In genomic region chr9:88068881-88069304, GRCm38 (mm10) we compare ENCODE assay signal across 9 mouse cellular contexts.
DNase-seq lines count a peak whose midpoint lies in the region; ATAC-seq lines count a peak whose summit lies in the region.
"Had no signal": no experiment of that assay in that cellular context is flagged by ENCODE, and none has a peak within 500 bp of the region (broad histone marks: within the 10 kb centered on the region; RNA-seq: fewer than 3 reads in every experiment).

No protein-coding gene starts in this region.

- H3K27ac ChIP-seq in forebrain, embryonic 13.5 days, result no peak overlapping the region
- H3K27ac ChIP-seq in forebrain, embryonic 10.5 days, result no peak overlapping the region
- H3K27ac ChIP-seq in hindbrain, embryonic 16.5 days (ENCODE audit: low read depth, low read length), result no peak overlapping the region
- no peak overlapping the region for H3K27ac ChIP-seq in neural tube, embryonic 15.5 days (replicated peaks)
- H3K27ac ChIP-seq: liver, embryonic 13.5 days had no signal

- H3K4me1 ChIP-seq in forebrain, embryonic 13.5 days, result peaks cover 19% of the 10 kb centered on the region
- H3K4me1 ChIP-seq in forebrain, embryonic 10.5 days, result peaks cover 20% of the 10 kb centered on the region
- H3K4me1 ChIP-seq in megakaryocyte, embryonic 14.5 days, result no peaks in the 10 kb centered on the region
- no peaks in the 10 kb centered on the region; the same call in 1 of the 2 replicates for H3K4me1 ChIP-seq in hindbrain, embryonic 16.5 days (ENCODE audit: control insufficient read depth, insufficient read depth, low read depth, low read length)
- H3K4me1 ChIP-seq in neural tube, embryonic 15.5 days, result peaks cover 10% of the 10 kb centered on the region
- H3K4me1 ChIP-seq: liver, embryonic 13.5 days had no signal

- peak; percentile 87 for ATAC-seq in forebrain, embryonic 13.5 days
- no peak for ATAC-seq in megakaryocyte, adult 5-6 weeks (ENCODE audit: poor library complexity, severe bottlenecking)
- peak; percentile 78 for ATAC-seq in hindbrain, embryonic 16.5 days
- no peak for ATAC-seq in neural tube, embryonic 15.5 days (ENCODE audit: low FRiP score)

- no peak overlapping the region for H3K4me3 ChIP-seq in forebrain, embryonic 13.5 days
- no peak overlapping the region for H3K4me3 ChIP-seq in forebrain, embryonic 10.5 days
- H3K4me3 ChIP-seq in megakaryocyte, embryonic 14.5 days (replicated peaks), result peak overlapping the region; percentile 30
- H3K4me3 ChIP-seq in hindbrain, embryonic 16.5 days (ENCODE audit: low read length), result no peak overlapping the region
- H3K4me3 ChIP-seq in neural tube, embryonic 15.5 days (replicated peaks), result no peak overlapping the region
- H3K4me3 ChIP-seq: liver, embryonic 13.5 days had no signal

- H3K9me3 ChIP-seq in forebrain, embryonic 13.5 days (replicated peaks), result no peaks in the 10 kb centered on the region
- H3K9me3 ChIP-seq in forebrain, embryonic 10.5 days, result no peaks in the 10 kb centered on the region
- peaks cover 2% of the 10 kb centered on the region; the same call in 1 of the 2 replicates for H3K9me3 ChIP-seq in megakaryocyte, embryonic 14.5 days
- H3K9me3 ChIP-seq in hindbrain, embryonic 16.5 days (ENCODE audit: control insufficient read depth, low read length), result no peaks in the 10 kb centered on the region
- H3K9me3 ChIP-seq in neural tube, embryonic 15.5 days (replicated peaks), result no peaks in the 10 kb centered on the region
- H3K9me3 ChIP-seq: liver, embryonic 13.5 days had no signal

- no peak overlapping the region for H3K9ac ChIP-seq in forebrain, embryonic 13.5 days
- no peak overlapping the region for H3K9ac ChIP-seq in hindbrain, embryonic 16.5 days (ENCODE audit: low read depth, low read length)
- H3K9ac ChIP-seq in neural tube, embryonic 15.5 days (replicated peaks), result no peak overlapping the region
- H3K9ac ChIP-seq: liver, embryonic 13.5 days had no signal

- no peaks in the 10 kb centered on the region for H3K36me3 ChIP-seq in forebrain, embryonic 13.5 days (ENCODE audit: poor library complexity, severe bottlenecking)
- H3K36me3 ChIP-seq in forebrain, embryonic 10.5 days (replicated peaks), result no peaks in the 10 kb centered on the region
- H3K36me3 ChIP-seq in megakaryocyte, embryonic 14.5 days (replicated peaks; ENCODE audit: low read length), result no peaks in the 10 kb centered on the region
- H3K36me3 ChIP-seq in hindbrain, embryonic 16.5 days (ENCODE audit: control insufficient read depth, insufficient read depth, low read length), result no peaks in the 10 kb centered on the region
- H3K36me3 ChIP-seq in neural tube, embryonic 15.5 days, result no peaks in the 10 kb centered on the region
- H3K36me3 ChIP-seq: liver, embryonic 13.5 days had no signal

- no peaks in the 10 kb centered on the region for H3K27me3 ChIP-seq in forebrain, embryonic 13.5 days
- no peaks in the 10 kb centered on the region for H3K27me3 ChIP-seq in forebrain, embryonic 10.5 days (ENCODE audit: poor library complexity, severe bottlenecking)
- H3K27me3 ChIP-seq in megakaryocyte, embryonic 14.5 days (replicated peaks), result no peaks in the 10 kb centered on the region
- H3K27me3 ChIP-seq in hindbrain, embryonic 16.5 days (replicated peaks; ENCODE audit: control insufficient read depth, insufficient read depth, low read length), result no peaks in the 10 kb centered on the region
- H3K27me3 ChIP-seq in neural tube, embryonic 15.5 days (replicated peaks), result no peaks in the 10 kb centered on the region
- H3K27me3 ChIP-seq: liver, embryonic 13.5 days had no signal

- H3K4me2 ChIP-seq in forebrain, embryonic 13.5 days, result peak overlapping the region; percentile 16; the same call in 1 of the 2 replicates
- H3K4me2 ChIP-seq in hindbrain, embryonic 16.5 days (ENCODE audit: low read length), result peak overlapping the region; percentile 4
- H3K4me2 ChIP-seq in neural tube, embryonic 15.5 days, result peak overlapping the region; percentile 15; the same call in 1 of the 2 replicates
- H3K4me2 ChIP-seq: liver, embryonic 13.5 days had no signal

- 70% methylated on average over 15 of the region's 15 CpGs for WGBS in forebrain, embryonic 13.5 days
- WGBS in forebrain, embryonic 10.5 days, result 89% methylated on average over 15 of the region's 15 CpGs
- 58% methylated on average over 15 of the region's 15 CpGs for WGBS in hindbrain, embryonic 16.5 days
- WGBS in neural tube, embryonic 15.5 days, result 65% methylated on average over 15 of the region's 15 CpGs

- DNase-seq in forebrain, embryonic 10.5 days (ENCODE audit: extremely low spot score, low spot score), result no peak
- no peak for DNase-seq in right cerebral cortex, postnatal 36 days (ENCODE audit: low spot score in 2 of 2)
- DNase-seq in left cerebral cortex, adult 8-10 months (ENCODE audit: low spot score in 2 of 2), result no peak
- DNase-seq: liver, embryonic 13.5 days had no signal

Comparison
In these comparisons a context has a peak if more than half of its experiments do, and no peak if none do; other contexts are left out.
1. ATAC-seq: peak in forebrain, embryonic 13.5 days (single experiment) and hindbrain, embryonic 16.5 days (single experiment); none in megakaryocyte, adult 5-6 weeks (single experiment) and neural tube, embryonic 15.5 days (single experiment).
2. Peak in every context shown above with its lines, with median percentiles within 50 percentile points of each other: H3K4me2 ChIP-seq.